Mouse (Mus musculus) embryonic stem cell, embryonic (primary cell): ENCODE measurements around the gene Dut.
"Not testable (repeated sequence)": the region's sequence is repeated elsewhere in the genome, so short reads cannot be mapped to it uniquely, and the experiment has no call there.

ENCODE experiments used
- CTCF ChIA-PET, 4 experiments: fragments of 300-600 bp in 2 of 4; fragments of 350-600 bp in 2 of 4; sonication (Branson Sonifier 250); formaldehyde crosslinking; loops; one replicate each; lab custom pipeline; 2022; ENCODE audit warnings: inconsistent platforms in 2 of 4; lab: Charles Lee
- POLR2A ChIA-PET, 4 experiments: fragments of 300-600 bp in 2 of 4; fragments of 350-600 bp in 2 of 4; sonication (Branson Sonifier 250); formaldehyde crosslinking; loops; one replicate each; lab custom pipeline; 2022; ENCODE audit warnings: antibody characterized with exemption in 4 of 4, inconsistent platforms in 1 of 4; lab: Charles Lee

Dut gene

DNA sequence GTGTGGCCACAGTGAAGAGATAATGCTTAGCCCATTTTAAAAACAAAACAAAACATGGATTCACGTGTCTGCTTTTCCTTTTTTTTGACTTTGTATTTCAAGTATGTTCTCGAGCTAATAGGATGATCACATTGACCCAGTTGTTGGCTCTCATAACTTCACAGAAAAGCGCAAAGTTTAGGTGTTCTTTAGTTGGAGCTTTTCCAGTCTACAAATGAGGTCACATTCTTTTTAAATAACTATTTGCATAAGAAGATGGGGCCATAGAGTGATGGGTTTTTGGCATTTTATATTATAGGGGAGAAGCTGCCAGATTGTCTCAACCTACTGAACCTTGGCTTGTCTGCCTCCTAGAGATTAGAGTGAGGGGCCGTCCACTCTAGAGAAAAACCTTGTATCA, 2.3 kb downstream of the Dut start:
- CTCF ChIA-PET: interaction anchor here in 3 of 4 experiments (0.6 to 1.4 kb wide), 8 partner anchors 8 to 1425 kb away, joined by 3 to 5 read pairs (median 3); no protein-coding TSS in a partner anchor
- POLR2A ChIA-PET: interaction anchor here (0.6 to 5.5 kb wide), 8 partner anchors 7 to 160 kb away, joined by 3 to 63 read pairs (median 4); no protein-coding TSS in a partner anchor

- POLR2A ChIA-PET: interaction anchor here (0.6 to 5.5 kb wide), 9 partner anchors 8 to 611 kb away, joined by 3 to 63 read pairs (median 4); no protein-coding TSS in a partner anchor
- CTCF ChIA-PET: interaction anchor here (0.6 to 1.4 kb wide), 10 partner anchors 8 to 1426 kb away, joined by 3 to 5 read pairs (median 3); no protein-coding TSS in a partner anchor
These were observed 2.9 kb downstream of the Dut start for GRCm38 (mm10) chr2:125249874-125250273.

DNA sequence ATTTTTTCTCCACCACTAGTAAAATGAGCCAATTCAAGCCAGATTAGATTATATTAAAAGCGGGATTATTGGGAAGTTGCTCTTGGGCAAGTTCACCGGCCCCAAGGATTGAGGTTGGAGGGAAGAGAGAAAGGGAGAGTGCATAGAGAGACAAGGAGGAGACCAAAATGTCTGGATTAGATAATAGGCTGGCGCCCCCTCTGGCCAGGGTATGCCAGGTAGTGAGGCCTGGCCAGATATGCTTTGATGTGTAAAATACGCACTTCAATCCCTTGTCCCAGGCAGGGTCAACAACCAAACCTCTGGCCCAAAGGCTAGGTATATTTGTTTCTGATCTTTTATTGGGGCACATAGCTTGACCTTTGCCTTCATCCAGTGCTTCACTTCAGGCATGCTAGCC, 4.8 kb downstream of the Dut start:
- ChIA-PET POLR2A (interaction anchor here in 1 of 4 experiments (5.5 kb wide), 1 partner anchor 7 kb away, joined by 63 read pairs; no protein-coding TSS in a partner anchor), CTCF (interaction anchor here in 1 of 4 experiments (1.0 kb wide), 1 partner anchor 373 kb away, joined by 3 read pairs; the partner anchor contains the start of gene Cep152)

DNA sequence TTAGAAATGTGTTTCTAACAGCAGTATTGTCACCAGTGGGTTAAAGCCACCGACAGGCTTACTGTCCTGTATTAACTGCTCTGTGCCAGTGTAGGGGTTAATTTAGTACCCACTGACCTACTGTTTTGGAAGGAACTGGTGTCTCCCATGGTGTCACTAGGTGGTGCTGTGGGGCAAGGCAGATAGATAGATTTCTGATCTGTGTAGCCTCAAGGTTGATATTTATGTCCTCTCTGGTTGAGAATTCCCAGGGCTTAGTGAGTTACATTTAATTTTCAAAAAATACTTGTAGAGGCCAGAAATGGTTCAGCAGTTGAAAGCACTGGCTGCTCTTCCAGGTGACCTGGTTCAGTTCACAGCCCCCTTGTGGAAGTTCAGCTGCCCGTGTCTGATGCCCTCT, 5.3 kb downstream of the Dut start:
- ChIA-PET CTCF (no interaction called here), POLR2A (no interaction called here)

- ChIA-PET CTCF (no interaction called here), POLR2A (interaction anchor here in 1 of 4 experiments (0.9 to 1.1 kb wide), 2 partner anchors 11 to 131 kb away, joined by 3 to 4 read pairs; no protein-coding TSS in a partner anchor)
These were observed 6.7 kb downstream of the Dut start for GRCm38 (mm10) chr2:125253699-125254098.

DNA sequence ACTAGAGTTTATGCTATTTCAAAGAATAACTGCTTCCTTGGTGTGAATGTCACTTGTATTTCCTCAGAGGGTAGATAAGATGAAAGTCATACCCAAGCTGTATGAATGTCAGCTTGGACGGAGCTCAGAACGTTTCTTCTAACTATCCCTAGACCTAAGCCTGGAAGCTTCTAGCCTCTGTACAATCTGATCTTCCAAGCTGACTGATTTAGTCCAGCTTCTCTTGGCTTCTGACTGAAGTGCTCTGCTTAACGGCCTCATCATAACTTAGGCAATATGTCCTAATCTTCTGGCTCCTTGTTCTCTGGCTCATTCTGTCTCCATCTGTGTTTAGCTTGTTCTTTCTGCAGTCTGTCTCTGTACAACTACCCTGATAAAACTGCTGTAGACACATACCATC, 7.6 kb downstream of the Dut start:
- CTCF ChIA-PET: no interaction called here
- POLR2A ChIA-PET: interaction anchor here in 2 of 4 experiments (0.7 to 1.0 kb wide), 2 partner anchors 9 to 211 kb away, joined by 3 to 4 read pairs; no protein-coding TSS in a partner anchor

GRCm38 (mm10) chr2:125255886-125256285, 8.9 kb downstream of the Dut start:
- CTCF ChIA-PET: interaction anchor here in 1 of 4 experiments (0.6 kb wide), 1 partner anchor 91 kb away, joined by 3 read pairs; no protein-coding TSS in a partner anchor
- POLR2A ChIA-PET: interaction anchor here in 3 of 4 experiments (1.5 to 2.5 kb wide), 3 partner anchors 8 kb away, joined by 4 to 17 read pairs (median 7); partner anchors contain the start of gene Dut (in 1 of the 3)

DNA sequence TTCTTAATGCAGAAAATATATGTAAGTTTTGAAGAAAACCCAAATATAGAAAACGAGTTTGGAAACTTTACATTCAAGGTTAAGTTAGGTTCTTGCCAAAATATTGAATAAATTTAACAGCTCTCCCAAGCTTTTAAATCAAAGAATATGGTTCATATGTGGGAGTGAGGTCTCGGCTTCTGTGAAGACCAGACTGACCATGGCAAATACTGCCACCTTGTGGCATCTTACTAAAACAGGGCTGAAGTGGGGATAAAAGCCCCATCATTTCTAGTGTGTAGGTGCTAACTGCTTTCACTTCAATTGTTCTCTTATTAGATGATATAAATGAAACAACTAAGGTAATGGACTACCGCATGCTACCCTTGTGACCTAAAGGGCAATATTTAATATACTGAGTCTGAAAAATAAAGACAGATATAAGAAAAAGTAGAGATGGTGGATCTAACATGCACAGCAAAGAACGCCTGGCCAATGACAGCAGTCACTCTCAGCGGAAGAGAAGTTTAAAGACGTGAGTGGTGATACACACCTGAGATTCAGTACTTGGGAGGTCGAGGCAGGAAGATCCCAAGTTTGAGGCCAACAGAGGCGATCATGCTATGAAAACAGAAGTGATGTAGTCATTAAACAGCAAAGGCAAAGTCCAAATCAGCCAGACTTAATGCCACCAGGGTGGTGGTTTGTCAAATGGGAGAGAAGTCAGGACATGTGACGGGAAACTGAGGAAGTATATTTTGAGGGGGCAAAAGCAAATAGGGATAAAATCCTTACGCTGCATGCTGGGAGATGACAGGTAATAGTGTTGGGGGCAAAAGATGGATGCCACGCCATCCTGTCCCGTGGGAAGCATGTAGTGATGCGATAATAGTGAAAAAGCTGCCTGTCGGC, 12.5 kb downstream of the Dut start:
- POLR2A ChIA-PET: interaction anchor here in 2 of 4 experiments (0.6 to 5.4 kb wide), 3 partner anchors 9 to 11 kb away, joined by 3 to 63 read pairs (median 4); partner anchors contain the start of gene Dut (in 1 of the 2)

DNA sequence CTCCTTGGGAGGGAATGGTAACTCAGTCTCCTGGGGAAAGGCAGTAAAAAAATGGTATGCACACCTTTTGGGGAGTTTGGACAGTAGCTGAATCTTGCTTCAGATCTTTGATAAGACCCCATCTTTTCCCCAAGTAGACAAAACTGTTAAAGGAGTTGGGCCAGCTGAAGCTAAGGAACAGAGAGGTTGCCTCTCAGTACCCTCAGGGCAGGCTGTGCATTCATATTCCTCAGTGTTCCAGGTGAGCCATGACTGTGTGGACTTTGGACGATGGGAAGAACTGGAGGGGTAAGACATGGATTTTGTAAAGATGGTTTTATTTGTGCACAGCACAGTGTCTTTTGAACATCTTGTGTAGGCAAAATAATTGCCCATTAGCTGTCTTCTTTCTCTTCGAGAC, 13.3 kb downstream of the Dut start:
- ChIA-PET CTCF (interaction anchor here in 1 of 4 experiments (0.7 kb wide), 1 partner anchor 10 kb away, joined by 4 read pairs; no protein-coding TSS in a partner anchor), POLR2A (interaction anchor here in 3 of 4 experiments (0.8 to 5.4 kb wide), 5 partner anchors 10 to 323 kb away, joined by 3 to 63 read pairs (median 4); partner anchors contain the start of gene Dut (in 1 of the 3))

More for the DNA sequence above, 12.5 kb downstream of the Dut start:
- CTCF ChIA-PET: interaction anchor here in 2 of 4 experiments (0.6 to 0.7 kb wide), 3 partner anchors 10 to 714 kb away, joined by 3 read pairs; no protein-coding TSS in a partner anchor

DNA sequence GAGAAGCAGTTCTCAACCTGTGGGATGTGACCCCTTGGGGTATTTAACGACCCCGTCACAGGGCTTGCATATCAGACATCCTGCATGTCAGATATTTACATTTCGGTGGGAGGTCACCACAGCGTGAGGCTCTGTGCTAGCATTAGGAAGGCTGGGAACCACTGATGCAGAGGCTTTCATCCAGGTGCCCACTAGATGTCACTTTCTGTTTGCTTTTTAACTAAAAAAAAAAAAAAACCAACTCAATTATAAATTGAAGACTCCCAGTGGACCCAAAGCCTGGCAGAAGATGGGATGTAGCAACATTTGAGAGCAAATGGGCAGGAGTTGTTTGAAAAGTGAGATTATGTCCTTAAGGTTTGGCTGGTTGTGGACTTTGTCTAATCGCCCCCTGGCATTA, 16.1 kb downstream of the Dut start:
- ChIA-PET CTCF (no interaction called here), POLR2A (interaction anchor here in 1 of 4 experiments (1.2 kb wide), 1 partner anchor 362 kb away, joined by 3 read pairs; the partner anchor contains the start of gene Cep152)

DNA sequence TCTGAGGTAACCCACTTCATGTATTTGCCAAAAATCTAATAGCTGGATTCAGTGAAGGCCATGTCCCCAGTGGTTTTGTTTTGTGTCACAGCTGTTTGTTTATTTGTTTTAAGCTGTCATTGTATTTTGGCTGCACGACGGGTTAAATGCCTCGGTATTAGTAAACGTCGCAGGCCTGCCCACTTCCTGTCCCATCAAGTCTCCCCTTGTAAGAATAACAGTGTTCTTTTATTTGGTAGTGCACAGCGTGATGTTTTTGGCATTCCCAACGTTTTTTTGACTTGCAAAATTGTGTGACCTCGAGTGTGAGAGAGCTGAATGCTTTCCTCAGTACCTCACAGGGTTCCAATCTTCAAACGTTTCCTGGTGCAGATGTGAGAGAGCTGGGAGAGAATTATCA, 16.8 kb downstream of the Dut start:
- CTCF ChIA-PET: interaction anchor here in 1 of 4 experiments (0.8 kb wide), 1 partner anchor 341 kb away, joined by 3 read pairs; no protein-coding TSS in a partner anchor
- POLR2A ChIA-PET: interaction anchor here in 2 of 4 experiments (0.9 to 1.7 kb wide), 5 partner anchors 9 to 361 kb away, joined by 3 to 6 read pairs (median 3); partner anchors contain the start of gene Cep152 (in 1 of the 2)

DNA sequence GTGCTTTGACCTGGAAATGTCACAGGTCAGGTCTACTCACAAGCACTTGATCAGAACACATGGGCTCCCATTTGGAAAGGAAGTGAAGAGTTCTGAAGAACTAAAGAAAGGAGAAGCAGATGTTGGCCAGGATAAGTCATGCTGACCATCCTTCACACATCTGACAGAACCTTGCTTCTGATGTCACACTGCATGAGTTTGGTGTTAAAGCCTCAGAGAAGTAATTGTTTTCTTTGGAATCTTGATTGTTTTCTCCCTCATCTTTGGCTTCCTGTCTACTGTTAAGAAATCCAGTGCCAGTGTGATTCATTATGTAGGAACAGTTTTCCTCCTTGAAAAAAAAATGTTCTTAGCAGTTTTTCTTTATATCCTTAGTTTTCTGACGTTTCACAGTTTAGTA, 21.9 kb downstream of the Dut start:
- ChIA-PET CTCF (no interaction called here), POLR2A (no interaction called here)

DNA sequence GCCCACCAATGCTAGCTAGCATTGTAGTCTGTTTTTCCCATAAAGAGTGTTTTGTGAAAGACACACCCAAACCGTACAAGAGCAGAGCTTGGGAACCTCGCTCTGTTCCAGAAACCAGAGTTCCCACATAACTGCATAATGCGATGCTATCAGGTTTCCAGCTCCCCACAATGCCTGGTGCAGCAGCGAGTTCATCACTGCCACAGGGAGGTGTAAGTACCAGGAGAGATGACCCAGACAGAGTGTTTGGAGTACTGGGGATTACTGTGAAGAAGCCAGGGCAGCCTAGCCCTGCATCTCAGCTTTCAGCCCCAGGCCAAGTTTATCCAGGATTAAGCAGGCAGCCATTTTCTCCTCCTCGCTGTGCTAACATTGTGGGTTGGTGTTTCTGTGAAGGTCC, 28.6 kb downstream of the Dut start:
- ChIA-PET POLR2A (no interaction called here), CTCF (no interaction called here)

GRCm38 (mm10) chr2:125276692-125277091, 29.7 kb downstream of the Dut start:
- POLR2A ChIA-PET: no interaction called here
- CTCF ChIA-PET: no interaction called here

DNA sequence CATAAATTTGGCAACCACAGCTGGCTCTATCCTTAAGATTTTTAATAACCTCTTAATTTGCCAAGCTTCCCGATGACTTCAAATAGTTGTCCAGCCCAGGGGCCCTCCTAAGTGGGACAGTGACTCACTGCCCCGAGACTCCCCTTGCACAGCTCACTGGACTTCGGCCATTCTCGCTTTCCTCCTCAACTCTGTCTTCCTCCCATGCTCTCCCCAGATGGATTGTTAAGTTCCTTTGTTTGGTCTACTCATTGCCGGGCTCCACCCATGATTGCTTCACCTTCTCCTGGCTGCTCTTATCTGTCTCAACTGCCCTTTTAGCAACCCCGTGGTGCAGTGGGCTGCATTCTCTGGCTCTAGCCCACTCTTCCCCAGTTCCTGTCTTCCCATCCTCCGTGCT, 31.5 kb downstream of the Dut start:
- ChIA-PET POLR2A (interaction anchor here in 1 of 4 experiments (0.5 to 1.1 kb wide), 2 partner anchors 30 to 129 kb away, joined by 3 to 4 read pairs; no protein-coding TSS in a partner anchor), CTCF (interaction anchor here in 1 of 4 experiments (0.5 kb wide), 1 partner anchor 11 kb away, joined by 3 read pairs; no protein-coding TSS in a partner anchor)

DNA sequence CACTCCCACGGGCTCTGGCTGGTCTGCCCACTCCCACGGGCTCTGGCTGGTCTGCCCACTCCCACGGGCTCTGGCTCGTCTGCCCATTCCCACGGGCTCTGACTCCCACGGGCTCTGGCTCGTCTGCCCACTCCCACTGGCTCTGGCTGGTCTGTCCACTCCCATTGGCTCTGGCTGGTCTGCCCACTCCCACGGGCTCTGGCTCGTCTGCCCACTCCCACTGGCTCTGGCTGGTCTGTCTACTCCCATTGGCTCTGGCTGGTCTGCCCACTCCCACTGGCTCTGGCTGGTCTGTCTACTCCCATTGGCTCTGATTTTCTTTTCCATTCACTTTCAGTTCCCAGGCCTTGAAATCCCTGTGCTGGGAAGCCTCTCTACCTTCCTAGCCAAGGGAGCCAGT, 33.0 kb downstream of the Dut start:
- POLR2A ChIA-PET: interaction anchor here in 1 of 4 experiments (0.6 to 0.9 kb wide), 3 partner anchors 33 to 207 kb away, joined by 3 read pairs; partner anchors contain the start of gene Dut
- CTCF ChIA-PET: not testable (repeated sequence)

GRCm38 (mm10) chr2:125282334-125283206, 35.6 kb downstream of the Dut start:
- CTCF ChIA-PET: interaction anchor here in 1 of 4 experiments (0.7 kb wide), 1 partner anchor 942 kb away, joined by 3 read pairs; no protein-coding TSS in a partner anchor
- POLR2A ChIA-PET: interaction anchor here in 1 of 4 experiments (0.6 to 1.8 kb wide), 3 partner anchors 8 to 95 kb away, joined by 3 read pairs; no protein-coding TSS in a partner anchor
